Comparison of ENCODE assay signal across 8 mouse cellular contexts in the genomic region with DNA sequence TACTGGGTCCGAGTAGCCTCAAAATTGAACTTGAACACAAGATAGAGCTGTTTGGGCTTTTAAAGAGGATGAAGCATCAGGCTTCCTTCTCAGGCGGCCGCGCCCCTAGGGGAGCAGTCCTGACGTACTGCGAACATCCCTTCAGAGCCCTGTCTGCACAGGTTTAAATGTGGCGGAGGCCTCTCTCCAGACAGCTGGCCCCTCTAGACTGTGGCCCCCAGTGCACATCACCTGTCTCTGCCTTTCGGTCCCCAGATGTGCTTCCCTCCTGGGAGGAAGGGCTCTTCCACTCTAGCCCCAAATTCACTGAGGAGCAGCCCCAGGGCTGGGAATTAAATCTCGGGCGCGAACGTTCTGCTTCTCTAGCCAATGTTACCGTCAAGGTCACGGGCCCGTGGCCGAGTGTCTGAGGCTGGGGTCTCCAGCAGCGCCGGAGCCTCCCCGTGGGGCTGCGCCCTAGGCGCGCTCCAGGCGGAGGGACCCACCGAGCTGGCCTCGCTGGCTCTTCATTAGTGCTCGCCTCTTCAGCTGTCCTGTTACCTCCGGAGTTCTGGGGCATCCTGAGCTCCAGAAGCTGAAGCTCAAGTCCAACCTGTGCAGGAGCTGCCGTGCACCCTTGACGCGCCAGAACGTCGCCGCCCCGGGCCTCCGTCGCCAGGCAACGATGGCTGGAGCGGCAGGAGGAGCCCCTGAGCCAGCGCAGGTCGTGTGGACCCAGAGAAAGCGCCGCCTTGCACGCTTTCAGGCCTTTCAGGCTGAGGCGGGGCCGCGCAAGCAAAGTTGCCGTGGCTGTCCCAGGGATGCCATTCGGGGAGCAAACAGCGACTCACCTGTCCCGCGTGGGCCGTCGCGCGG. TPM values are rescaled to one million over a fixed set of nuclear protein-coding genes. Genes with fewer than 3 reads are reported as not detected.
A peak's percentile ranks its signal among the peaks of the same experiment; 100 is the strongest.
DNase-seq lines count a peak whose midpoint lies in the region; ATAC-seq and TF ChIP-seq lines count a peak whose summit lies in the region.

No protein-coding gene starts in this region.

- peak overlapping the region; percentile 58 for H3K4me3 ChIP-seq in lung, embryonic 14.5 days (ENCODE audit: low read depth, low read length)
- peak overlapping the region; percentile 65 for H3K4me3 ChIP-seq in cortical plate, adult 2 months (ENCODE audit: insufficient read depth, low read length)
- peak overlapping the region; percentile 61 for H3K4me3 ChIP-seq in hindbrain, embryonic 14.5 days (replicated peaks; ENCODE audit: low read length)
- peak overlapping the region; percentile 64 for H3K4me3 ChIP-seq in limb, embryonic 14.5 days (replicated peaks; ENCODE audit: low read length)

- TF ChIP-seq POLR2A in cortical plate, adult 2 months (IDR thresholded peaks at IDR 0.05; ENCODE audit: extremely low read depth, insufficient read depth, low read length), result no peak
- 0 out of 2 replicates have a peak, but pooled peaks have one; percentile 20 for TF ChIP-seq POLR2A in limb, embryonic 14.5 days (IDR thresholded peaks at IDR 0.05; ENCODE audit: borderline replicate concordance, extremely low read depth, insufficient read depth, insufficient read length)

- no peak for TF ChIP-seq CTCF in lung, embryonic 14.5 days (IDR thresholded peaks at IDR 0.05; ENCODE audit: low read depth)
- TF ChIP-seq CTCF in cortical plate, adult 2 months (IDR thresholded peaks at IDR 0.05; ENCODE audit: extremely low read depth, insufficient read depth, low read length), result no peak

- H3K27ac ChIP-seq in lung, embryonic 14.5 days (ENCODE audit: low read depth), result peak overlapping the region; percentile 24; the same call in 1 of the 2 replicates
- H3K27ac ChIP-seq in cortical plate, adult 2 months (ENCODE audit: insufficient read depth, low read length), result peak overlapping the region; percentile 75
- peak overlapping the region; percentile 74 for H3K27ac ChIP-seq in hindbrain, embryonic 14.5 days
- H3K27ac ChIP-seq in limb, embryonic 14.5 days (replicated peaks; ENCODE audit: low read depth, low read length), result peak overlapping the region; percentile 65

- ATAC-seq in lung, embryonic 14.5 days (ENCODE audit: insufficient read depth), result peak; percentile 88
- ATAC-seq in hindbrain, embryonic 14.5 days (ENCODE audit: low FRiP score), result peak; percentile 79
- ATAC-seq in limb, embryonic 14.5 days (ENCODE audit: low FRiP score, low read depth), result peak; percentile 87

- peak overlapping the region; percentile 67 for H3K9ac ChIP-seq in lung, embryonic 14.5 days
- H3K9ac ChIP-seq in hindbrain, embryonic 14.5 days, result peak overlapping the region; percentile 63
- H3K9ac ChIP-seq in limb, embryonic 14.5 days (ENCODE audit: low read depth, low read length, severe bottlenecking), result peak overlapping the region; percentile 74

- peak; percentile 76 for DNase-seq in lung, embryonic 14.5 days
- DNase-seq in lung, postnatal 4 days, result no peak
- peak; percentile 61 for DNase-seq in hindbrain, embryonic 14.5 days (ENCODE audit: low spot score)
- DNase-seq in limb, embryonic 14.5 days (ENCODE audit: low spot score), result peak; percentile 32
- DNase-seq in right cerebral cortex, adult 18-20 months, result peak; percentile 62
- DNase-seq in natural killer cell, adult 2 months (ENCODE audit: low spot score in 2 of 2), result no peak
- DNase-seq in thymus, adult 18-20 months, result no peak

- H3K9me3 ChIP-seq in lung, embryonic 14.5 days (ENCODE audit: low read depth, low read length), result no peaks in the 10 kb centered on the region
- H3K9me3 ChIP-seq in hindbrain, embryonic 14.5 days (ENCODE audit: control insufficient read depth, low read length), result no peaks in the 10 kb centered on the region
- H3K9me3 ChIP-seq in limb, embryonic 14.5 days (ENCODE audit: control insufficient read depth, low read length), result no peaks in the 10 kb centered on the region

- H3K36me3 ChIP-seq in lung, embryonic 14.5 days (ENCODE audit: insufficient read depth), result no peaks in the 10 kb centered on the region
- no peaks in the 10 kb centered on the region for H3K36me3 ChIP-seq in hindbrain, embryonic 14.5 days (replicated peaks; ENCODE audit: control insufficient read depth, insufficient read depth)
- H3K36me3 ChIP-seq in limb, embryonic 14.5 days (ENCODE audit: control insufficient read depth, insufficient read depth, low read length), result no peaks in the 10 kb centered on the region

- peaks cover 49% of the 10 kb centered on the region for H3K27me3 ChIP-seq in lung, embryonic 14.5 days (ENCODE audit: insufficient read depth, low read length)
- peaks cover 41% of the 10 kb centered on the region for H3K27me3 ChIP-seq in hindbrain, embryonic 14.5 days (ENCODE audit: control insufficient read depth, insufficient read depth, low read length)
- H3K27me3 ChIP-seq in limb, embryonic 14.5 days (ENCODE audit: control insufficient read depth, insufficient read depth, low read length), result peaks cover 30% of the 10 kb centered on the region; the same call in 1 of the 2 replicates

- H3K4me2 ChIP-seq in lung, embryonic 14.5 days, result peak overlapping the region; percentile 99
- H3K4me2 ChIP-seq in hindbrain, embryonic 14.5 days (replicated peaks), result peak overlapping the region; percentile 82
- H3K4me2 ChIP-seq in limb, embryonic 14.5 days (replicated peaks; ENCODE audit: low read depth, low read length, severe bottlenecking), result peak overlapping the region; percentile 98

- H3K4me1 ChIP-seq in lung, embryonic 14.5 days (ENCODE audit: insufficient read depth), result peaks cover 6% of the 10 kb centered on the region; the same call in 1 of the 2 replicates
- H3K4me1 ChIP-seq in cortical plate, adult 2 months (ENCODE audit: control insufficient read depth, insufficient read depth, low read length), result peaks cover 6% of the 10 kb centered on the region
- peaks cover 19% of the 10 kb centered on the region for H3K4me1 ChIP-seq in hindbrain, embryonic 14.5 days (replicated peaks; ENCODE audit: control insufficient read depth, insufficient read depth, low read length)
- H3K4me1 ChIP-seq in limb, embryonic 14.5 days (ENCODE audit: control insufficient read depth, insufficient read depth, low read length), result peaks cover 9% of the 10 kb centered on the region

- WGBS in lung, embryonic 14.5 days, result 5% methylated on average over 55 of the region's 55 CpGs
- WGBS in hindbrain, embryonic 14.5 days, result 4% methylated on average over 55 of the region's 55 CpGs
- 5% methylated on average over 55 of the region's 55 CpGs for WGBS in limb, embryonic 14.5 days

RNA-seq across cellular contexts. Expression of gene Slc6a17, which starts 0.8 kb away (rescaled TPM):
- 3.6 and 4.2 TPM in 2 replicates for polyA plus RNA-seq in lung, embryonic 14.5 days (2014; fragmentation: Nextera tagmentation; extraction: Ambion mirVana)
- polyA plus RNA-seq in cortical plate, adult 2 months (2012; rRNA removed), result 238 and 251 TPM in 2 replicates
- 15.5 and 18.8 TPM in 2 replicates for polyA plus RNA-seq in hindbrain, embryonic 14.5 days (2014; fragmentation: Nextera tagmentation; extraction: Ambion mirVana)
- 18.2 and 22.8 TPM in 2 replicates for polyA plus RNA-seq in limb, embryonic 14.5 days (2012; rRNA removed)
- 6.4 and 9.5 TPM in 2 replicates for polyA plus RNA-seq in limb, embryonic 14.5 days (2014; fragmentation: Nextera tagmentation; extraction: Ambion mirVana)

RNA-seq across cellular contexts. Expression of gene Ubl4b, which starts 37.9 kb away (rescaled TPM):
- not detected in 2 replicates for polyA plus RNA-seq in lung, embryonic 14.5 days (2014; fragmentation: Nextera tagmentation; extraction: Ambion mirVana)
- 0.08 TPM in 1 of 2 replicates, not detected in the other for polyA plus RNA-seq in cortical plate, adult 2 months (2012; rRNA removed)
- not detected in 2 replicates for polyA plus RNA-seq in hindbrain, embryonic 14.5 days (2014; fragmentation: Nextera tagmentation; extraction: Ambion mirVana)
- polyA plus RNA-seq in limb, embryonic 14.5 days (2012; rRNA removed), result 0.31 TPM in 2 replicates
- polyA plus RNA-seq in limb, embryonic 14.5 days (2014; fragmentation: Nextera tagmentation; extraction: Ambion mirVana), result not detected in 2 replicates

RNA-seq across cellular contexts. Expression of gene Kcnc4, which starts 57.7 kb away (rescaled TPM):
- 0.07 and 0.18 TPM in 2 replicates for polyA plus RNA-seq in lung, embryonic 14.5 days (2014; fragmentation: Nextera tagmentation; extraction: Ambion mirVana)
- 72.7 and 76.2 TPM in 2 replicates for polyA plus RNA-seq in cortical plate, adult 2 months (2012; rRNA removed)
- polyA plus RNA-seq in hindbrain, embryonic 14.5 days (2014; fragmentation: Nextera tagmentation; extraction: Ambion mirVana), result 7.9 and 11.8 TPM in 2 replicates
- 1.4 and 1.8 TPM in 2 replicates for polyA plus RNA-seq in limb, embryonic 14.5 days (2012; rRNA removed)
- 0.29 and 0.36 TPM in 2 replicates for polyA plus RNA-seq in limb, embryonic 14.5 days (2014; fragmentation: Nextera tagmentation; extraction: Ambion mirVana)

Comparison
In these comparisons a context has a peak if more than half of its experiments do, and no peak if none do; other contexts are left out.
1. DNase-seq: peak in lung, embryonic 14.5 days (single experiment), hindbrain, embryonic 14.5 days (single experiment), limb, embryonic 14.5 days (single experiment) and right cerebral cortex, adult 18-20 months (single experiment); none in lung, postnatal 4 days (0 of 2), natural killer cell, adult 2 months (0 of 2) and thymus, adult 18-20 months (0 of 2).
2. H3K27ac ChIP-seq: peak in every context shown above with its lines; median percentile 75 in cortical plate, adult 2 months; 74 in hindbrain, embryonic 14.5 days; 65 in limb, embryonic 14.5 days; 24 in lung, embryonic 14.5 days.
3. RNA of gene Slc6a17, which starts 0.8 kb away (polyA plus RNA-seq): 238 to 251 TPM in cortical plate, adult 2 months; 6.4 to 22.8 TPM in limb, embryonic 14.5 days, 15.5 to 18.8 TPM in hindbrain, embryonic 14.5 days and 3.6 to 4.2 TPM in lung, embryonic 14.5 days; every median in the first group is over 10 times any median in the second.
4. Peak in every context shown above with its lines, with median percentiles within 50 percentile points of each other: ATAC-seq, H3K4me2 ChIP-seq, H3K4me3 ChIP-seq and H3K9ac ChIP-seq.